Mouse (Mus musculus) fibroblast of lung, adult 2 months (primary cell): ENCODE data around the gene Tbc1d5.

Source experiments
- DNase-seq: peaks from one replicate; pipeline ENCODE4 v3.0.0-alpha.2; 2011; ENCODE audit warnings: low read depth

Gene Tbc1d5

GRCm38 (mm10) chr17:51179195-51179953, at the start of gene Tbc1d5:
TSS of gene Tbc1d5 (minus strand) at chr17:51179352.
- peak; percentile 69 for DNase-seq

GRCm38 (mm10) chr17:51226056-51226455, 46.9 kb upstream of the Tbc1d5 start:
- no peak for DNase-seq

DNA sequence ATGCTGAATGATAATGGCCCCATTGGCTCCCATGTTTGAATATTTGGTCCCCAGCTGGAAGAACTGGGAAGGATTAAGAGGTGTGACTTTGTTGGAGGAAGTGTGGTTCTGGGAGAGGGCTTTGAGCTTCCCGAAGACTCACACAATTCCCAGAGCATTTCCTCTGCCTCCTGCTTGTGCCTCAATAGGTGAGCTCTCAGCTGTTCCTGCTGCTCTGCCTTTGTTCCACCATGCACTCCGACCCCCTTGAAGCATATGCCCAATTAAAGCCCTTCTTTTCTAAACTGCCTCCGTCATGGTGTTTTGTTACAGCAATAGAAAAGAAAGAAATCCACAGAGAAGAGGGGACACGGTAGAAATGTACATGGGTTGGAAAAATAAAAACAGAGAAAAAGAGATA, 44.0 kb upstream of the Tbc1d5 start:
- no peak for DNase-seq

- no peak for DNase-seq
Observed at GRCm38 (mm10) chr17:51221075-51221474, 41.9 kb upstream of the Tbc1d5 start.

- no peak for DNase-seq
Observed at GRCm38 (mm10) chr17:51219897-51220296, 40.7 kb upstream of the Tbc1d5 start.

DNA sequence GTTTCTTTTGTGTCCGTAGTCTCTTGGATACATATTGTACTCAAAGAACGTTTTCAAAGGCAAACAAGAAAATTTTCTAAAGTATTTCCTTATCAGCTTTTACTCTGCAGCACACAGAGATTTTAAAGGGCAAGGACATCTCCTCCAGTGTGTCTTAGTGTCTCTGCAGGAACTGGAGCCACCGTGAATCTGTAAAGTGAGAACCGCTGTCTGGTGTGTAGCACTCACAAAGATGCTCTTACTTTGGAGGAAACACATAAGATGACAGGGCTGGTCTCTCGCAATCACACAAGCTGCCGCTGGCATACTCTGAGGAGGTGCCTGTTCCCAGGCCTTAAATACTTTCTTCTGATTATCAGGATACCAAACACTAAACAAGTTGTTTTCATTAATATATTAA, 37.3 kb upstream of the Tbc1d5 start:
- DNase-seq = no peak

DNA sequence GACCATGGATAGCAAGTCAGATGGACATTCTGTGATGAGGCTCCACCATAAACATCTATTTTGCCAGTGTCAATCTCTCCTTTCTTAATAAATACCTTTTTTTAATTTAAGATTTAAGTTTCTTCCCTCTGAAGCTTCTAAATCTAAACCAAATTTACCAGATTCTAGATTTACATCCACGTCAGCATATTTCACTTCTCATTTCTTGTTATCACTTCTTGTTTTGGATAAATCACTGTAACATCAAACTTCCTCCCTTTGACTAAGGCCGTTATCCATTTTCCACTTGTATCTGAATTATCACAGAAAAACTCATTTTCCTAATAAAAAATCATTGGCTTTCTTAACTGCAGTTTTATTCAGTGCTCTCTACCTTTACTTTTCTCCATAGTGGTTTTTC, 30.4 kb upstream of the Tbc1d5 start:
- no peak for DNase-seq

- no peak for DNase-seq
Observed at GRCm38 (mm10) chr17:51204643-51205042, 25.5 kb upstream of the Tbc1d5 start.

- DNase-seq = no peak
Observed at GRCm38 (mm10) chr17:51195561-51195960, 16.4 kb upstream of the Tbc1d5 start.

- no peak for DNase-seq
Observed at GRCm38 (mm10) chr17:51194787-51195186, 15.6 kb upstream of the Tbc1d5 start.

DNA sequence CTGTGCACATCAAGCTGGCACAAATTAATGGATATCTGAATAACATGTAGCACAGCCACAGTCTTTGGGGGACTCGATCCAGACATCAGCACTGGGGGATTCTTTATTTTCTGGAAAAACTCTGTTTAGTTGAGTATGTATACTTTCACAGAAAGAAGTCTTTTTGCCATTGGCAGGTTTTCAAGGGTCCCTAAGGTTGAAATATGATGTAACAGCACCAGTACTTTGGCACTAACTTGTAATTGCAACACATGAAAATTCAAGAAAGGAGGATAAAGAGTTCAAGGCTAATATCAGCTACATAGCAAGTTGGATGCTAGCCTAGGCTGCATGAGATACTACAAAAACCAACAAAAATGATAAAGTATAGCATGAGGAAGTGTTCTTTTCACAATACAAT, 12.2 kb upstream of the Tbc1d5 start:
- DNase-seq = no peak

GRCm38 (mm10) chr17:51182715-51183114, 3.6 kb upstream of the Tbc1d5 start:
- no peak for DNase-seq

- DNase-seq = no peak
Observed at GRCm38 (mm10) chr17:51178491-51179194, 509 bp downstream of the Tbc1d5 start.

DNA sequence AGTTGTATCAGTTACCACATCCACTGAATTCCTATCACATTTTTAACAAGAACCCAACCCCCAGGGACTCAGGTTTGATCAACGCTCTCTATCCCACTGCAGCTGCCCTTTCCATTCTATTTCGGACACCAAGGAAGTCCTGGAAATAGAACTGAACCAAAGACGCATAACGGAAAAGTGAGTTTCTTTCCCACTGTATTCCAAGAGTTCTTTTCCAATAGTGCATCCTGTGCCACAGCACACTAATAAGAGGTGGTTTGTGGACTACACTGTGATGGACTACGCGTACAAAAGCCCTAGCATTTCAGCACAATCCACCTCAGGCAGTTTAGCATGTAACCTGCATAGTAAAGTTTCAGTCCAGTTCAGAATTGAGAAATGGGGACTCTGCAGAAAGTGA, 1.2 kb downstream of the Tbc1d5 start:
- no peak for DNase-seq

DNA sequence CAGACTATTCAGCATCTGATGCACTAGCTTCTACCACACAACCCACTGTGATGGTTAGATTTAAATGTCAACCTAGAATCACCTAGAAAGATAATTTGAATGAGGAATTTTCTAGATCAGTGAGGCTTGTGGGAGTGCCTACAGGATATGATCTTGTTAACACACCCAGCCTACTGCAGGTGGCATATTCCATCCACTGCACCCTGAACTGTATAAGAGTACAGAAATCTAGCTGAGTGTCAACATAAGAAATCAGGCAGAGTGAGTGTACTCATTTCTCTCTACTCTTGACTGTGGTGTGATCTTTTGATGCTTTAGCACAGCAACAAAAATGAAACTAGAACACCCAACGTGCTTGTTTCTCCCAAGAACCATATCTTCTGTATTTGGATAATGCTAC, 6.8 kb downstream of the Tbc1d5 start:
- DNase-seq = no peak

- no peak for DNase-seq
Observed at GRCm38 (mm10) chr17:51171504-51171903, 7.6 kb downstream of the Tbc1d5 start.

DNA sequence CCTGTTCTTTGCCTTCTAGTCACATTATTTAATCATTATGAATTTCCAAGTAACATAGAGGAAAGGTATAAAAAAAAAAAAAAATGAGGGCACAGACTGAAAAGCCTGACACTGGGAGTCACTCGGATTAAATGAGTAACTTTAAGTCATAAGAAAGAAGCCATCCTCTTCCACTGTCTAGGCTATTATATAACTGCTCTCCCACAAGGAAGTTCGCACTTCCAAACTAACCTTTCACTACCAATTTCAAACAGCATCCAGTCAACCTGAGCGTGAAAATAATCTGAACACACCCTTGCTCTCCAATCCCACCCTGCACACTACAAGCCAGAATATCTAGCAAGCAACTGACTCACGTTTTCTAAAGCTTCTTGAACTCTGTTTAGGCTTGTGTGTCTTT, 9.2 kb downstream of the Tbc1d5 start:
- DNase-seq = no peak

DNA sequence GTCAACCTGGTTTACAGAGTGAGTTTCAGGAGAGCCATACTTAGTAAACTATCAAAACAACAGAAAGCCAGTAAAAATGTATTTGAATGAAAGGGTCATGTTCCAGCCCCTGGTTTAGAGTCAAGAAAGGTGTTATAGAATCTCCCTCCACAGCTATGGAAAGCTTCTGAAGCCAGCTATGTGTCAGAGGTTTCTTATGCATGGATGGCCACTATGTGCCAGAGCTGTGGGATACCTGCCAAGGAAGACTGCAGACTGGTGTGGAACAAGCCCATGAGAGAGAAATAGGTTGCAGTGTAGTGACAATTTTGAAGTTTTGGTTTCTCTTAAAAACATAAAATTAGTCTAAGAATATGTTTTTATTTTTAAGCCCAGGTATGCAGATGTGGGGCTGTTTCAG, 16.8 kb downstream of the Tbc1d5 start:
- DNase-seq = no peak

GRCm38 (mm10) chr17:51159261-51159660, 19.9 kb downstream of the Tbc1d5 start:
- no peak for DNase-seq

DNA sequence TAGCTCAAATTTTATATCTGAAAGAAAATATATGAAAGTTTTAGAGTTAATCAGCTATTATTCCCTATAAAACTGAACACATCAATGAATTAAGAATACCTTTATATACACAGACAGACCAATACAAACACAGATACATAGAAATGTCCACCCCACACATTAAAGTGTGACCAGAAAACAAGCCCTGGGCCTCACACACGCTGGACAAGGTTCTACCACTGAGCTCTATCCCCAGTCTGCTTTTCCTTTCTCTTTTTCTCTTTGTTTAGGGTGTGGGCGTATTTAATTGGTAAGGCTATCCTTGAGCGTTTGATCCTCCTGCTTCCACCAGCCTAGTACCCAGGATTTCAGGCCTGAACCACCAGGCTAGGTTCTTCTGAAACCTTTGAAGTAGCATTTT, 28.2 kb downstream of the Tbc1d5 start:
- no peak for DNase-seq

GRCm38 (mm10) chr17:51144983-51145382, 34.2 kb downstream of the Tbc1d5 start:
- no peak for DNase-seq

DNA sequence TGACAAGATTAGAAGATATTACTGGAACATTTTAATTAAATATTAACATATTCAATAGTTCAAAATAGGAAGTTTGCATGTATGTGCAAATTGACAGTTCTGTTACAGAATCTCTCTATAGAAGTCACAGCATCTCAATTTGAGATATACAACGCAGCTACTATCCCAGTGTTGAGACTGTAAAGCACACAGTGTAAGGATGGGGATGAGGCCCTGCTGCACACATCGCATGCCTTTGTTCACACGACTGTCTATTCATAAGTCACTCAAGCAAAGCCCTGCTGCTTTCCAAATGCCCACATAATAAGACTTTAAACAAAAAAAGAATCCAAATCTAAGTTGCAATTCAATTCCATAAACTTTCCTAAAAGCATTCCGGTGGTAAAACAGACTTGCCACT, 37.1 kb downstream of the Tbc1d5 start:
- no peak for DNase-seq

DNA sequence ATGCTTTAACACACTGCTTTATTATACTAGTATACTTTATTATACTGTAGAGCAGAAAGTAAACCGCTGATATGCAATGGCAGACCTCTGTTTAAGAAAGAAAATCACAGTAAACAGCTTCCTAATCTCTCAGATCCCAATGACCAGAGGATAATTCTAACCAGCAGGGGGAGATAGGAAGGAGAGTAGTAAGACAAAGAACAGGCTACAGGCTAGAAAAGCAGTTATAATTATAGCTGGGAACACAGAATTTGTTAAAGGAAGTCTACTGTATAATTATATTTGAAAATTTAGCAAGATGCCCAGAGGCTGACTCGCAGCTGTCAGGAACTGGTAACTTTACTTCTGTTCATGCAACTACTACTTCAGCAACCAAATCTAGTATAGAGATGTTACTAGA, 68.0 kb downstream of the Tbc1d5 start:
- DNase-seq = peak; percentile 10

DNA sequence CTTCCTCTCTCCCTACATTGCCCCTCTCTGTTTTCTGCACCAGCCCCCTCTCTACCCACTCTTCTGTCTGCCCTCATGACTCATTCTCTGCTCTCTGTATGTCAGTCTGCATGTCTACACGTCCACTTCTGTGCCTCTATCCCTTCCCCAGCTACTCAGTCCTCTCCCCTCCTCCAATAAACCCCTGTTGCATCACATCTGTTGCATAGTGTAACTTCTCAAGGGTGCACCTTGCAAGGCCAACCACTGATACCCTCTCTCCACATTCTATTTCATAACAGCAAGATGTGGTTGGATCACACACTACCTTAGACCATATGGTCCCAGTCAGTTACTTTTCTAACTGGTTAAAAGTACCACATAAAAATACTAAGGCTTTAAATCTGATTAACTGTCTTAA, 74.9 kb downstream of the Tbc1d5 start:
- DNase-seq = no peak
